Mouse (Mus musculus): ENCODE results near the gene Mrgbp. TPM values are rescaled to one million over a fixed set of nuclear protein-coding genes. Genes with fewer than 3 reads are reported as not detected.

Gene Mrgbp
- total and polyA plus RNA-seq, 3 experiments, result 44.9 to 54.5 TPM; not detected in 1

GRCm38 (mm10) chr2:180545046-180545445, 36.1 kb upstream of the Mrgbp start:
- H3K27me3 ChIP-seq (ENCODE audit: control insufficient read depth in 1 of 2, insufficient read depth in 2 of 2, low read length in 2 of 2), result peaks cover 2 to 13% of the 10 kb centered on the region in 2 experiments; a peak in 3 of 4 replicates
- no peak for DNase-seq (ENCODE audit: low read depth, low spot score)
- no peaks in the 10 kb centered on the region for H3K9me3 ChIP-seq (replicated peaks; ENCODE audit: insufficient read depth, low read length)
- H3K27ac ChIP-seq (ENCODE audit: control insufficient read depth, low read depth, low read length), result no peak overlapping the region
- no peak overlapping the region for H3K9ac ChIP-seq (ENCODE audit: control insufficient read depth, low read depth, low read length, poor library complexity, severe bottlenecking)
- H3K4me1 ChIP-seq (ENCODE audit: control insufficient read depth in 1 of 2, insufficient read depth in 2 of 2, low read length in 2 of 2), result no peaks in the 10 kb centered on the region
- no peak overlapping the region for H3K4me3 ChIP-seq (ENCODE audit: control insufficient read depth in 1 of 2, insufficient read depth in 1 of 2, low read depth in 2 of 2, low read length in 2 of 2)
- H3K79me2 ChIP-seq (ENCODE audit: control insufficient read depth, insufficient read depth, low read length, poor library complexity), result no peaks in the 10 kb centered on the region
- TF ChIP-seq MYB (IDR thresholded peaks at IDR 0.05; ENCODE audit: low read depth, low read length), result no peak
- TF ChIP-seq MAX (IDR thresholded peaks at IDR 0.05; ENCODE audit: low read length), result no peak
- TF ChIP-seq POLR2AphosphoS5 (IDR thresholded peaks at IDR 0.05; ENCODE audit: borderline replicate concordance, low read depth, low read length), result no peak
- no peak for TF ChIP-seq USF2 (IDR thresholded peaks at IDR 0.05; ENCODE audit: borderline replicate concordance in 1 of 2, insufficient read depth in 1 of 2, low read depth in 1 of 2, low read length in 2 of 2)
- no peak for TF ChIP-seq UBTF (IDR thresholded peaks at IDR 0.05; ENCODE audit: borderline replicate concordance, insufficient read depth, low read depth, low read length)
- TF ChIP-seq HCFC1 (IDR thresholded peaks at IDR 0.05; ENCODE audit: low read depth, low read length), result no peak
- TF ChIP-seq CTCF (IDR thresholded peaks at IDR 0.05 in 2 of 3, conservative IDR thresholded peaks at IDR 0.05 in 1 of 3; ENCODE audit: control insufficient read depth in 1 of 3, insufficient read depth in 1 of 3, low read depth in 2 of 3, low read length in 3 of 3, poor library complexity in 1 of 3, severe bottlenecking in 1 of 3), result no peak
- no peak for TF ChIP-seq BHLHE40 (IDR thresholded peaks at IDR 0.05; ENCODE audit: borderline replicate concordance, low read depth, low read length)
- no peak for TF ChIP-seq TAL1 (IDR thresholded peaks at IDR 0.05; ENCODE audit: low read length)
- TF ChIP-seq E2F4 (IDR thresholded peaks at IDR 0.05; ENCODE audit: borderline replicate concordance, low read depth, low read length), result no peak
- no peak for TF ChIP-seq CHD2 (IDR thresholded peaks at IDR 0.05; ENCODE audit: low read length)
- TF ChIP-seq GABPA (IDR thresholded peaks at IDR 0.05; ENCODE audit: low read depth, low read length), result no peak
- no peak for TF ChIP-seq KAT2A (conservative IDR thresholded peaks at IDR 0.05; ENCODE audit: low read depth, low read length)
- TF ChIP-seq MAFK (IDR thresholded peaks at IDR 0.05; ENCODE audit: borderline replicate concordance, low read depth, low read length), result no peak
- TF ChIP-seq POLR2AphosphoS2 (IDR thresholded peaks at IDR 0.05; ENCODE audit: low read length), result no peak
- TF ChIP-seq POLR2A (IDR thresholded peaks at IDR 0.05; ENCODE audit: control insufficient read depth in 1 of 2, insufficient read depth in 1 of 2, low read depth in 1 of 2, low read length in 2 of 2, poor library complexity in 1 of 2), result no peak
- no peaks in the 10 kb centered on the region for H3K36me3 ChIP-seq (ENCODE audit: control insufficient read depth in 1 of 2, insufficient read depth in 2 of 2, low read length in 2 of 2)

- H3K79me2 ChIP-seq (ENCODE audit: control insufficient read depth, insufficient read depth, low read length, poor library complexity), result no peaks in the 10 kb centered on the region
- H3K9me3 ChIP-seq (replicated peaks; ENCODE audit: insufficient read depth, low read length), result no peaks in the 10 kb centered on the region
- no peak overlapping the region for H3K4me3 ChIP-seq (ENCODE audit: control insufficient read depth in 1 of 2, insufficient read depth in 1 of 2, low read depth in 2 of 2, low read length in 2 of 2)
- no peak for TF ChIP-seq ZNF384 (IDR thresholded peaks at IDR 0.05; ENCODE audit: low read depth, low read length)
- TF ChIP-seq TAL1 (IDR thresholded peaks at IDR 0.05; ENCODE audit: low read length), result no peak
- TF ChIP-seq JUND (IDR thresholded peaks at IDR 0.05; ENCODE audit: low read depth, low read length), result no peak
- no peak for TF ChIP-seq CTCF (IDR thresholded peaks at IDR 0.05 in 2 of 3, conservative IDR thresholded peaks at IDR 0.05 in 1 of 3; ENCODE audit: control insufficient read depth in 1 of 3, insufficient read depth in 1 of 3, low read depth in 2 of 3, low read length in 3 of 3, poor library complexity in 1 of 3, severe bottlenecking in 1 of 3)
- no peak for TF ChIP-seq NELFE (IDR thresholded peaks at IDR 0.05; ENCODE audit: low read depth, low read length)
- no peak for TF ChIP-seq MYC (IDR thresholded peaks at IDR 0.05; ENCODE audit: low read depth, low read length)
- no peak for TF ChIP-seq TBP (IDR thresholded peaks at IDR 0.05; ENCODE audit: low read depth, low read length)
- TF ChIP-seq RAD21 (IDR thresholded peaks at IDR 0.05; ENCODE audit: low read depth, low read length), result no peak
- no peak for TF ChIP-seq KAT2A (conservative IDR thresholded peaks at IDR 0.05; ENCODE audit: low read depth, low read length)
- no peak for TF ChIP-seq NRF1 (IDR thresholded peaks at IDR 0.05; ENCODE audit: insufficient read depth, low read depth, low read length, poor library complexity, severe bottlenecking)
- no peak for TF ChIP-seq UBTF (IDR thresholded peaks at IDR 0.05; ENCODE audit: borderline replicate concordance, insufficient read depth, low read depth, low read length)
- no peak overlapping the region for H3K27ac ChIP-seq (ENCODE audit: control insufficient read depth, low read depth, low read length)
- H3K9ac ChIP-seq (ENCODE audit: control insufficient read depth, low read depth, low read length, poor library complexity, severe bottlenecking), result no peak overlapping the region
- no peak for DNase-seq (ENCODE audit: low read depth, low spot score)
- H3K27me3 ChIP-seq (ENCODE audit: control insufficient read depth in 1 of 2, insufficient read depth in 2 of 2, low read length in 2 of 2), result peaks cover 5 to 21% of the 10 kb centered on the region in 2 experiments
- no peaks in the 10 kb centered on the region for H3K4me1 ChIP-seq (ENCODE audit: control insufficient read depth in 1 of 2, insufficient read depth in 2 of 2, low read length in 2 of 2)
- no peaks in the 10 kb centered on the region for H3K36me3 ChIP-seq (ENCODE audit: control insufficient read depth in 1 of 2, insufficient read depth in 2 of 2, low read length in 2 of 2)
Measured at GRCm38 (mm10) chr2:180547384-180548106, 33.6 kb upstream of the Mrgbp start.
